Mouse (Mus musculus) midbrain, embryonic 16.5 days (tissue): ENCODE data around the gene Cir1. TPM values are rescaled to one million over a fixed set of nuclear protein-coding genes. Genes with fewer than 3 reads are reported as not detected.

Experiments
- ATAC-seq: fragments of 200-750 bp; cut with Nextera tagmentation; 2 replicates; pipeline ENCODE4 v1.8.0; 2017; ENCODE audit warnings: moderate TSS enrichment
- H3K27ac ChIP-seq: fragments of 300-500 bp; sonication (generic); 2 replicates; pipeline ENCODE4 v1.5.1; 2014; ENCODE audit warnings: mild to moderate bottlenecking, low read length, mixed read lengths
- H3K27me3 ChIP-seq: fragments of 300-500 bp; sonication (generic); 2 replicates; pipeline ENCODE4 v1.6.1; 2014; ENCODE audit warnings: low read depth, low read length, mixed read lengths; ENCODE audit not compliant: control insufficient read depth, insufficient read depth
- H3K36me3 ChIP-seq: fragments of 300-500 bp; sonication (generic); 2 replicates; pipeline ENCODE4 v1.6.1; 2014; ENCODE audit warnings: mild to moderate bottlenecking, low read length, moderate library complexity, mixed read lengths; ENCODE audit not compliant: control insufficient read depth, insufficient read depth
- H3K4me1 ChIP-seq: fragments of 300-500 bp; sonication (generic); 2 replicates; pipeline ENCODE4 v1.6.1; 2014; ENCODE audit warnings: mild to moderate bottlenecking, low read length, mixed read lengths; ENCODE audit not compliant: control insufficient read depth, insufficient read depth
- H3K4me2 ChIP-seq: fragments of 300-500 bp; sonication (generic); 2 replicates; pipeline ENCODE4 v1.6.1; 2014; ENCODE audit warnings: mild to moderate bottlenecking, low read length, mixed read lengths
- H3K4me3 ChIP-seq: fragments of 300-500 bp; sonication (generic); 2 replicates; pipeline ENCODE4 v1.5.1; 2014; ENCODE audit warnings: low read depth, mild to moderate bottlenecking, low read length, moderate library complexity, mixed read lengths
- H3K9ac ChIP-seq: fragments of 300-500 bp; sonication (generic); 2 replicates; pipeline ENCODE4 v1.6.1; 2014; ENCODE audit warnings: low read depth, low read length, mixed read lengths
- H3K9me3 ChIP-seq: fragments of 300-500 bp; sonication (generic); replicated peaks from 2 replicates; pipeline ENCODE4 v1.6.1; 2014; ENCODE audit warnings: mild to moderate bottlenecking, low read length, mixed read lengths; ENCODE audit not compliant: control insufficient read depth, poor library complexity, severe bottlenecking
- WGBS: fragments of 180-500 bp; shearing (Covaris S2); extraction: QIAGEN DNeasy Blood & Tissue Kit; methylation state at CpG from one replicate; pipeline ENCODE4 v1.1.7; 2014; 5-methylcytosine and 5-hydroxymethylcytosine counted together
- polyA plus RNA-seq: library from polyadenylated mRNA; unstranded; fragments of >200 nt; fragmentation: Nextera tagmentation; extraction: Ambion mirVana; gene quantifications from 2 replicates; pipeline ENCODE4 v1.2.1, GENCODE M21; 2015

Cir1 gene
- polyA plus RNA-seq, 1 experiment from 2014 or later: 25.5 TPM

GRCm38 (mm10) chr2:73295023-73295422 is 17.5 kb downstream of the Cir1 start:
- no peak for ATAC-seq
- H3K9ac ChIP-seq: no peak overlapping the region
- 88% methylated on average over 7 of the region's 7 CpGs for WGBS
- H3K9me3 ChIP-seq: no peaks in the 10 kb centered on the region
- H3K4me1 ChIP-seq: no peaks in the 10 kb centered on the region
- H3K4me3 ChIP-seq: no peak overlapping the region
- no peaks in the 10 kb centered on the region for H3K27me3 ChIP-seq
- peaks cover 7% of the 10 kb centered on the region; the same call in 1 of the 2 replicates for H3K36me3 ChIP-seq
- H3K4me2 ChIP-seq: no peak overlapping the region
- H3K27ac ChIP-seq: no peak overlapping the region

DNA sequence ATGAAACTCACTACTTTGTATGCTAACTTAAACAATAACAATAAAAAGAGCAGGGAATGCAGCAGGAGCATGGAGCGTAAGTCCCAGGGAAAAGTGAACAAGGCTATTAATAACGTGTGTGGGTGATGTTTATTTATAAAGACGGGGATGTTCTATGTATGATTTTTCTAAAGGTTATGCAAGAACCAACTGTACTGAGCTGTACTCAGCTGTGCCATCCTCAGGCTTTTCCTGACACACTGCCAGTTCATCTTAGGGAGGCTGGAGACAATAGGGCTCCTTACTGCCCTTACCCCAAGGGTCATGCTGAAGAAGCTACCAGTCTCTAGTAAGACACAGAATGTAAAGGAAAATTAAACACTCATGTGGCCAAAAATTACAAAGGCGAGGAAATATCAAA is 21.4 kb downstream of the Cir1 start:
- peaks cover 12% of the 10 kb centered on the region for H3K36me3 ChIP-seq
- H3K9ac ChIP-seq: no peak overlapping the region
- no peaks in the 10 kb centered on the region for H3K9me3 ChIP-seq
- WGBS: 96% methylated on average over 4 of the region's 4 CpGs
- H3K4me1 ChIP-seq: no peaks in the 10 kb centered on the region
- ATAC-seq: no peak
- no peak overlapping the region for H3K4me3 ChIP-seq
- H3K27ac ChIP-seq: no peak overlapping the region
- H3K4me2 ChIP-seq: no peak overlapping the region
- no peaks in the 10 kb centered on the region for H3K27me3 ChIP-seq

- Histone ChIP-seq H3K27ac (no peak overlapping the region), H3K27me3 (peaks cover 6% of the 10 kb centered on the region), H3K4me2 (no peak overlapping the region), H3K36me3 (peaks cover 5% of the 10 kb centered on the region; the same call in 1 of the 2 replicates), H3K9ac (no peak overlapping the region), H3K4me3 (no peak overlapping the region), H3K4me1 (no peaks in the 10 kb centered on the region), H3K9me3 (no peaks in the 10 kb centered on the region)
- ATAC-seq: no peak
- 5% methylated on average over 2 of the region's 2 CpGs for WGBS
Measured at GRCm38 (mm10) chr2:73285630-73286029, 26.9 kb downstream of the Cir1 start.

DNA sequence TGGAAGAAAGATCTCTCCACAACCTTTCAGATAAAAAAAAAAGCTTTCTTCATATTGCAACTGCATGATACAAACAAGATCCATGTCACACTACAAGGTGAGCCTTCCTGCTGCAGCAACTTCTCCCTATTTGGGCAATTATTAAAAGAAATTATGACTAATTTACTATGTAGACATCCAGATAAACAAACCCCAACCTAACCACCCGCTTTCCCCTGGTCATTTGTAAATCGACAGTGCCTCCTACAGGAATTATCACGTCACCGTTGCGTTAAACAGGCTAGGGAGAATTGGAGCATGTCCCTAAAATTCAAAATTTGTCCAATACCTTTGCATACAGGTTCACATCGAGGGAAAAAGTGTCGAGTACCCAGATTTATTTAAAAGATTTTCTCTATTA is 30.8 kb downstream of the Cir1 start:
- H3K36me3 ChIP-seq: no peaks in the 10 kb centered on the region
- no peaks in the 10 kb centered on the region for H3K9me3 ChIP-seq
- no peak overlapping the region for H3K9ac ChIP-seq
- WGBS: 8% methylated on average over 7 of the region's 7 CpGs
- H3K4me2 ChIP-seq: no peak overlapping the region
- H3K4me1 ChIP-seq: 0 out of 2 replicates have a peak, but pooled peaks cover 4% of the 10 kb centered on the region
- H3K27ac ChIP-seq: no peak overlapping the region
- no peak for ATAC-seq
- H3K4me3 ChIP-seq: no peak overlapping the region
- peaks cover 16% of the 10 kb centered on the region for H3K27me3 ChIP-seq

DNA sequence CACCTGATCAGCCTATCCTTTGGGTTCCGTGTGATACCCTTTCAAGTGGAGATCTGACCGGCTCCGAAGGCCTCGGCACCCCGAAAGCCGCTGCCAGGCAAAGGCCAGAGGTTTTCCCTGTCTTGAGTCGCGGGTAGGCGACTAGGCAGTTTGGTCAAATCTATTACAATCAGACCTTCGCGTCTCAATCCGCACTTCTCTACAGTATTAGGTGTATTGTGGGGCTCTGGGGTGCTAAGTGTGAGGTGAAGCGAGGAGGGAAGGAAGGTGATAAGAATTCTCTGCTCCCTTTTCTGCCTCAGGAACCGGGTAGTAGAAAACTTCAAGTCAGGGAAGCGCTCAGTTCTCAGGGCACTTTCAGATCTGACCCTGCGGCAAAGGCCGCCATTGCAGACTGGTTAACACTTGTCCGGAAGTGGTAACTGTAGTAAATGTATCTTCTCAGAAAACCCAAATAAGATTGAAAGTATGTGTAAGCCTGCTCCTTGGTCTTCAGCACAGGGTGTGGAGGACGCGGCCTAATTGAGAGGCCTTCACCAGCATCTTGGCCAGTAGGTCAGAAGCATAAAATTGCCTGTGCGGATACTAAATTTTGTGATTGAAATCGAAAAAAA is 31.3 kb downstream of the Cir1 start:
- no peaks in the 10 kb centered on the region for H3K36me3 ChIP-seq
- 12% methylated on average over 22 of the region's 22 CpGs for WGBS
- ATAC-seq: no peak
- H3K9me3 ChIP-seq: no peaks in the 10 kb centered on the region
- H3K4me3 ChIP-seq: no peak overlapping the region
- peaks cover 16% of the 10 kb centered on the region for H3K27me3 ChIP-seq
- peak overlapping the region; percentile 33 for H3K4me2 ChIP-seq
- no peak overlapping the region for H3K9ac ChIP-seq
- H3K27ac ChIP-seq: 0 out of 2 replicates have a peak overlapping the region, but pooled peaks have one; percentile 15
- 0 out of 2 replicates have a peak, but pooled peaks cover 4% of the 10 kb centered on the region for H3K4me1 ChIP-seq

GRCm38 (mm10) chr2:73280356-73281047 is 32.0 kb downstream of the Cir1 start:
- Histone ChIP-seq H3K9ac (no peak overlapping the region), H3K27me3 (peaks cover 16% of the 10 kb centered on the region), H3K9me3 (no peaks in the 10 kb centered on the region), H3K27ac (peak overlapping the region; percentile 19; the same call in 1 of the 2 replicates), H3K4me3 (no peak overlapping the region), H3K4me2 (peak overlapping the region; percentile 33; the same call in 1 of the 2 replicates), H3K36me3 (no peaks in the 10 kb centered on the region), H3K4me1 (0 out of 2 replicates have a peak, but pooled peaks cover 4% of the 10 kb centered on the region)
- 3% methylated on average over 33 of the region's 33 CpGs for WGBS
- no peak for ATAC-seq

DNA sequence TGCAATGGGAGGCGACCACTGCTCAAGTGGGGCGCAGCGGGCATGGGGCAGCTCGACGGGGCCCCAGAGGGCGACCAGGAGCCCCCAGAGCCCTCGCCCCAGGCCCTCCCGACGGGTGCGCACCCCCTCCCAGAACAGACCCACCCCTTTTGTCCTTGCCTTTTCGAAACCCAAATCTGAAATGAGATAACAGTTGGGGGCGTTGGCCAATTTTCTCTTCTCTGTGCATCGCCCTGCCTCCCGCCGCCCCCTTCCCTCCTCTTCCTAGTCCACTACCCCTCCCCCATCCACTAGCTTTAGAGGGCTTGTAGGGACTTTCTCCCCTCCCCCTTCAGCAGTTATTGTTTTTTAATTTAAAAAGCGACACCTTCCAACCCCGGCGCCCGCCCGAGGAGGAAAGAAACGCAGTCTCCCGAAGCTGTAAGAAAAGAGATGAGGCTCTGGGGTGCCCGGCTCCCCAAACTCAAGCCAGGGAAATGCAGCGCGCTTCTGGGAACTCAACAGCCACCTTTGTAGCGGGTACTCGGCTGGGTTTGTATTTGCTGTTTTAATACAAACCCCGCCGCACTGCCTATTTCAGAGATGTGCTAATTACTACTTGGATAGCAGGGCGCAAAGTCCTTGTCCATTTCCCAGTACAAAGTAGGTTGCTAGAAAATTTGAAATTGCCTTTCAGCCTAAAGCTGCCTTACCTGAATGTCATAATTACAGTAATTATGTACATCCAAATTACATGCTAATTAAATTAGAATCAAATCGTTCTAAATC is 33.0 kb downstream of the Cir1 start:
- Histone ChIP-seq H3K36me3 (no peaks in the 10 kb centered on the region), H3K9ac (peak overlapping the region; percentile 44; the same call in 1 of the 2 replicates), H3K27ac (peak overlapping the region; percentile 67), H3K9me3 (no peaks in the 10 kb centered on the region), H3K4me2 (peak overlapping the region; percentile 39), H3K4me1 (peaks cover 4% of the 10 kb centered on the region; the same call in 1 of the 2 replicates), H3K4me3 (no peak overlapping the region), H3K27me3 (peaks cover 16% of the 10 kb centered on the region)
- peak; percentile 44; the same call in 1 of the 2 replicates for ATAC-seq
- under 1% methylated on average over 28 of the region's 31 CpGs for WGBS

DNA sequence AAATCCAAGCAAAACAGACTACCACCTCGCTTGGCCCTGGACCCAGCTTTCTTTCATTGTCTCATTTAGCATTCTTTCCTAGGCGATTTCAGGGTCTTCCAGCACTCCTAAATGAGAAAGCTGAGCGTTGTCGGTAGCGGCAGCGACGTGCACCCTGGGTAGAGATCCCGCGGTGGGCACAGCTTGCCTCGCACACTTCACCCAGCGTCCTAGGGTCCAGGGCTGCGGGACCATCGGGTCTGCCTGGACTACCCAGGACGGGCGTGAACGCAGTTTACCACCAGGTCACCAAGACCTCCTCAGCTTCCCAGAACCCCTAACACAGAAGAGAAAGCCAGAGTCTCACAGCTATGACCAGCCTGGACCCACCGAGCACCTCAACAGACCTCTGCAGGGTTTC is 33.6 kb downstream of the Cir1 start:
- H3K27me3 ChIP-seq: peaks cover 16% of the 10 kb centered on the region
- peak; percentile 41; the same call in 1 of the 2 replicates for ATAC-seq
- peaks cover 9% of the 10 kb centered on the region; the same call in 1 of the 2 replicates for H3K4me1 ChIP-seq
- H3K4me2 ChIP-seq: peak overlapping the region; percentile 39
- H3K4me3 ChIP-seq: peak overlapping the region; percentile 11; the same call in 1 of the 2 replicates
- H3K36me3 ChIP-seq: no peaks in the 10 kb centered on the region
- peak overlapping the region; percentile 67 for H3K27ac ChIP-seq
- under 1% methylated on average over 17 of the region's 17 CpGs for WGBS
- H3K9me3 ChIP-seq: no peaks in the 10 kb centered on the region
- peak overlapping the region; percentile 44; the same call in 1 of the 2 replicates for H3K9ac ChIP-seq
